Mouse (Mus musculus) midbrain, embryonic 14.5 days (tissue): ENCODE results near the gene Efna1. TPM values are rescaled to one million over a fixed set of nuclear protein-coding genes. Genes with fewer than 3 reads are reported as not detected.

Experiments
- ATAC-seq: fragments of 200-750 bp; cut with Nextera tagmentation; 2 replicates; pipeline ENCODE4 v1.8.0; 2017; ENCODE audit warnings: moderate number of reproducible peaks, moderate library complexity; ENCODE audit not compliant: low FRiP score, low TSS enrichment
- DNase-seq: peaks from one replicate; pipeline ENCODE4 v3.0.0-alpha.2; 2015
- H3K27ac ChIP-seq: fragments of 300-500 bp; sonication (generic); replicated peaks from 2 replicates; pipeline ENCODE4 v1.5.1; 2014; ENCODE audit warnings: mild to moderate bottlenecking, low read depth, low read length, moderate library complexity
- H3K27me3 ChIP-seq: fragments of 300-500 bp; sonication (generic); 2 replicates; pipeline ENCODE4 v1.6.1; 2014; ENCODE audit warnings: low read length, control low read depth, mixed read lengths; ENCODE audit not compliant: control insufficient read depth, insufficient read depth
- H3K36me3 ChIP-seq: fragments of 300-500 bp; sonication (generic); 2 replicates; pipeline ENCODE4 v1.6.1; 2014; ENCODE audit warnings: low read length, control low read depth; ENCODE audit not compliant: control insufficient read depth, insufficient read depth
- H3K4me1 ChIP-seq: fragments of 300-500 bp; sonication (generic); 2 replicates; pipeline ENCODE4 v1.6.1; 2014; ENCODE audit warnings: mild to moderate bottlenecking, antibody characterized with exemption, low read length, control low read depth; ENCODE audit not compliant: control insufficient read depth, insufficient read depth
- H3K4me2 ChIP-seq: fragments of 300-500 bp; sonication (generic); 2 replicates; pipeline ENCODE4 v1.6.1; 2014; ENCODE audit warnings: mild to moderate bottlenecking, low read length, moderate library complexity
- H3K4me3 ChIP-seq: fragments of 300-500 bp; sonication (generic); replicated peaks from 2 replicates; pipeline ENCODE4 v1.5.1; 2014; ENCODE audit warnings: low read depth, low read length
- H3K9ac ChIP-seq: fragments of 300-500 bp; sonication (generic); replicated peaks from 2 replicates; pipeline ENCODE4 v1.6.1; 2014; ENCODE audit warnings: mild to moderate bottlenecking, low read length, moderate library complexity
- H3K9me3 ChIP-seq: fragments of 300-500 bp; sonication (generic); 2 replicates; pipeline ENCODE4 v1.6.1; 2016; ENCODE audit warnings: low read length, control low read depth, mixed read lengths; ENCODE audit not compliant: control insufficient read depth
- WGBS: fragments of 180-500 bp; shearing (Covaris S2); extraction: QIAGEN DNeasy Blood & Tissue Kit; methylation state at CpG from one replicate; pipeline ENCODE4 v1.1.7; 2014; 5-methylcytosine and 5-hydroxymethylcytosine counted together
- polyA plus RNA-seq: library from polyadenylated mRNA; unstranded; fragments of >200 nt; fragmentation: Nextera tagmentation; extraction: Ambion mirVana; gene quantifications from 2 replicates; pipeline ENCODE4 v1.2.1, GENCODE M21; 2014

Gene Efna1
- polyA plus RNA-seq, 1 experiment from 2014 or later: 8.7 TPM

DNA sequence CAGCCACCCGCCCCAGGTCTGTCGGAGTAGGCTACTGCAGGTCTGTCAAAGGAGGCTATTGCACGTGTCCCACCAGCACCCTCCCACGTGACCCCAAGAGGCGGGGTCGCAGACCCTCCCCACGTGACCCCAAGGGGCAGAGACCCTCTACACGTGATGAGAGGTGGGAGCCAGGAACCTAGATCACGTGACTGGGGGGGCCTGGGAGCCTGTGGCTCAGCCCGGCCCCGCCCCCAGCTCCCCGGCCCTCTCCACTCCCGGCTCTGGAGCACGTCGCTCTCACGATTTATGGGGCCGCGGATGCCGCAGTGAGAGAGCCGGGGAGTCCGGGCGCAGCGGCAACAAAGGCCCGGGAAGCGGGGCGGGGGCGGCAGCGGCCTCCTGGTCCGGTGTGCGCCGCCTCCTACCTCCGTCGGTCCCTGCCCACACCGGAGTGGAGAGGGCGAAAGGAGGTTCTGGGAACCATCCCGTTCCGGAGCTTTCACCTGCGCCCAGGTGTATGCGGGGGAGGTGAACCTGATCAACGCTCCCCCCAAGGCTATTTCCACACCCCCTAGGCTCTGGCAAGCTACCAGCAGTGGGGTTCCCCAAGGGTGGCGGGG, 39.7 kb upstream of the Efna1 start:
- Histone ChIP-seq H3K4me3 (peak overlapping the region; percentile 69), H3K27ac (peak overlapping the region; percentile 89), H3K9ac (peak overlapping the region; percentile 84), H3K27me3 (peaks cover 30% of the 10 kb centered on the region), H3K4me1 (peaks cover 42% of the 10 kb centered on the region), H3K9me3 (no peaks in the 10 kb centered on the region), H3K36me3 (no peaks in the 10 kb centered on the region), H3K4me2 (peak overlapping the region; percentile 80)
- ATAC-seq (peak; percentile 40), DNase-seq (peak; percentile 82)
- under 1% methylated on average over 41 of the region's 41 CpGs for WGBS

DNA sequence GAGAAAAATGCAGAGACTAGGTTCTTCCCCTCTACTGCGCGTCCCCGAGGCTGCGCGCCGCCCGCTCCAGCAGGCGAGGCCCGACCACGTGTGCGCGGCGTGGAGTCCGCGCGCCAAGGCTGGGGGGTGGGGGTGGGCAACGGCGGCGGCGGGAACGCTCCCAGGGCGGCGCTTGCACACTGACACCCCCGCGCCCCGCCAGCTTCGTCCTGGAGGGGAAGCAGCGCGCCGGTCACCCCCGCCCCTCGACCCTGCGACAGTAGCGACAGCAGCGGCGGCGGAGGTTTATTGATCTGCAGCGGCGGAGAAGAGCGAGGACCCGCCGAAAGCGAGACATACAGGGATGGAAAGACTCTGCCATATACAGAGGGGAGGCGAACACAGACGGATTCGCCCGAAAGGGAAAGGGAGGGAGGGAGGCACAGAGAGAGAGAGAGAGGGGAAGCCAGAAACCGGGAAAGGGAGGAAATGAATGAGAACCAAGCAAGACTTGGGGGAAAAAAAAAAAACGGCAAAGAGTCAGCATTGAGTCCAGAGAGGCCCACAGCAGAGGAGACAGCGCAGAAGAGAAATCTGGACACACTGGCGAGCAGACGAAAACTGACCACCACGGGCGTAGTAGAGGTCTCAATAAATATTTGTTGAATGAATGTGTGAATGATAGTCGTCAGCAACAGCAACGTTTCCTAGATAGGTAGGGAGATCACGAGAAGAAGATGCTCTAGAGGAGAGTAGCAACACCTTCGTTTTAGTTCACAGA, 38.8 kb upstream of the Efna1 start:
- ATAC-seq (no peak), DNase-seq (peak; percentile 69)
- H3K9me3 ChIP-seq: no peaks in the 10 kb centered on the region
- peak overlapping the region; percentile 52; the same call in 1 of the 2 replicates for H3K9ac ChIP-seq
- H3K4me2 ChIP-seq: peak overlapping the region; percentile 80
- H3K4me1 ChIP-seq: peaks cover 50% of the 10 kb centered on the region
- H3K36me3 ChIP-seq: peaks cover 5% of the 10 kb centered on the region
- peak overlapping the region; percentile 69 for H3K4me3 ChIP-seq
- H3K27me3 ChIP-seq: peaks cover 30% of the 10 kb centered on the region
- peak overlapping the region; percentile 67 for H3K27ac ChIP-seq
- 3% methylated on average over 58 of the region's 58 CpGs for WGBS

DNA sequence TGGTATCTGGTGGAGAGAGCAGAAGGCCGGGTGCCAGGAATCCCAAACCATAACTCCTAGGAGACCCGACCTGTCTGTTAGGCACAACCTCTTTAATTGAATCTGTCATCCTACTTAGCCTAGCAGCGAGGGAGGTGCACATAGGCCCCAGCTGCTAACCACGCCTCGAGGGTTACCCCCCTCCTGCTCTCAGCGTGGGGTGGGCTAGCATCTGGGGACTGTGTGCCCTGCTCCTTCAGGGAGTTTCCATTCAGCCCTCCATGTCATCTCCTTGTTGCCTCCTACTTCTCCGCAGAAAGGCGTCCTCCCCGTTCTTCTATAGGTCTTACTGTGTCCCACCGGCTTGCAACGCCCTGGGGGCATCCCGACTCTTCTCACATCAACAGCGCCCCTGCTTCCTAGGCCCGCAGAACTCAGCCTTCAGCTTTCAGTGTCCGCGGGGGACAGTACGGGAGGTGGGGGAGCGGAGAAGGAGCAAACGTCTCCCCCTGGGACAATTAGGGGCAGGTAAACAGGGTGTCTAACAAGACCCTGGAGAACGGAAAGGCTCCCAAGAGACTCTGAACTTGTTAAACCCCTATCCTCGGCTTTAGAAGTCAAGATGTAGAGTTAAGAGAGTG, 38.1 kb upstream of the Efna1 start:
- ATAC-seq (no peak), DNase-seq (no peak)
- H3K27me3 ChIP-seq: peaks cover 30% of the 10 kb centered on the region
- peaks cover 12% of the 10 kb centered on the region for H3K36me3 ChIP-seq
- no peaks in the 10 kb centered on the region for H3K9me3 ChIP-seq
- peaks cover 50% of the 10 kb centered on the region for H3K4me1 ChIP-seq
- H3K27ac ChIP-seq: peak overlapping the region; percentile 67
- peak overlapping the region; percentile 69 for H3K4me3 ChIP-seq
- peak overlapping the region; percentile 52; the same call in 1 of the 2 replicates for H3K9ac ChIP-seq
- peak overlapping the region; percentile 80 for H3K4me2 ChIP-seq
- WGBS: 6% methylated on average over 21 of the region's 21 CpGs

- peaks cover 50% of the 10 kb centered on the region for H3K4me1 ChIP-seq
- no peak overlapping the region for H3K9ac ChIP-seq
- H3K4me2 ChIP-seq: no peak overlapping the region
- WGBS: 72% methylated on average over 8 of the region's 8 CpGs
- DNase-seq (no peak), ATAC-seq (no peak)
- peaks cover 18% of the 10 kb centered on the region for H3K36me3 ChIP-seq
- no peak overlapping the region for H3K4me3 ChIP-seq
- H3K27ac ChIP-seq: no peak overlapping the region
- H3K27me3 ChIP-seq: peaks cover 30% of the 10 kb centered on the region
- no peaks in the 10 kb centered on the region for H3K9me3 ChIP-seq
Observed at GRCm38 (mm10) chr3:89318316-89318715, 37.4 kb upstream of the Efna1 start.

- no peak for DNase-seq
- 54% methylated on average over 6 of the region's 6 CpGs for WGBS
Observed at GRCm38 (mm10) chr3:89317246-89317645, 36.3 kb upstream of the Efna1 start.

GRCm38 (mm10) chr3:89316833-89317232, 35.9 kb upstream of the Efna1 start:
- ATAC-seq (no peak), DNase-seq (peak; percentile 93)
- Histone ChIP-seq H3K4me3 (no peak overlapping the region), H3K4me1 (peaks cover 50% of the 10 kb centered on the region), H3K36me3 (peaks cover 22% of the 10 kb centered on the region), H3K9me3 (no peaks in the 10 kb centered on the region), H3K27ac (no peak overlapping the region), H3K4me2 (peak overlapping the region; percentile 45), H3K9ac (no peak overlapping the region), H3K27me3 (peaks cover 30% of the 10 kb centered on the region)
- under 1% methylated on average over 4 of the region's 4 CpGs for WGBS

More at GRCm38 (mm10) chr3:89317246-89317645, 36.3 kb upstream of the Efna1 start:
- Histone ChIP-seq H3K4me3 (no peak overlapping the region), H3K27me3 (peaks cover 30% of the 10 kb centered on the region), H3K9me3 (no peaks in the 10 kb centered on the region), H3K9ac (no peak overlapping the region), H3K27ac (no peak overlapping the region; the same call in 1 of the 2 replicates), H3K4me1 (peaks cover 50% of the 10 kb centered on the region), H3K4me2 (0 out of 2 replicates have a peak overlapping the region, but pooled peaks have one; percentile 1), H3K36me3 (peaks cover 22% of the 10 kb centered on the region)
- no peak for ATAC-seq

GRCm38 (mm10) chr3:89315930-89316831, 35.2 kb upstream of the Efna1 start:
- Histone ChIP-seq H3K27me3 (peaks cover 30% of the 10 kb centered on the region), H3K27ac (no peak overlapping the region), H3K9ac (no peak overlapping the region; the same call in 1 of the 2 replicates), H3K4me3 (0 out of 2 replicates have a peak overlapping the region, but pooled peaks have one; percentile 12), H3K36me3 (peaks cover 22% of the 10 kb centered on the region), H3K9me3 (no peaks in the 10 kb centered on the region), H3K4me2 (peak overlapping the region; percentile 45), H3K4me1 (peaks cover 49% of the 10 kb centered on the region)
- no peak for ATAC-seq
- 7% methylated on average over 40 of the region's 40 CpGs for WGBS
- no peak for DNase-seq
